ENCODE assay signal across 8 mouse cellular contexts in genomic region chr1:37678327-37679123, GRCm38 (mm10). TPM values are rescaled to one million over a fixed set of nuclear protein-coding genes. Genes with fewer than 3 reads are reported as not detected.
A peak's percentile ranks its signal among the peaks of the same experiment; 100 is the strongest.
DNase-seq lines count a peak whose midpoint lies in the region; ATAC-seq lines count a peak whose summit lies in the region.

No protein-coding gene starts in this region.

- no peaks in the 10 kb centered on the region for H3K9me3 ChIP-seq in hindbrain, embryonic 11.5 days (ENCODE audit: control insufficient read depth, low read length)
- no peaks in the 10 kb centered on the region for H3K9me3 ChIP-seq in hindbrain, embryonic 13.5 days
- H3K9me3 ChIP-seq in intestine, embryonic 15.5 days, result no peaks in the 10 kb centered on the region
- no peaks in the 10 kb centered on the region for H3K9me3 ChIP-seq in stomach, embryonic 14.5 days (ENCODE audit: control insufficient read depth, low read depth, low read length)

- intact Hi-C loops in left cerebral cortex, postnatal 25 days (cut with DNase I), result loop anchor here (1.0 to 10.0 kb wide), 5 partner anchors 41 to 316 kb away; partner anchors contain the start of genes Eif5b and Txndc9

- H3K4me2 ChIP-seq in hindbrain, embryonic 11.5 days (replicated peaks; ENCODE audit: low read depth, low read length), result no peak overlapping the region
- no peak overlapping the region for H3K4me2 ChIP-seq in hindbrain, embryonic 13.5 days
- H3K4me2 ChIP-seq in intestine, embryonic 15.5 days (replicated peaks), result 0 out of 2 replicates have a peak overlapping the region, but pooled peaks have one; percentile 2
- no peak overlapping the region for H3K4me2 ChIP-seq in stomach, embryonic 14.5 days (replicated peaks; ENCODE audit: low read depth, low read length)

- no peaks in the 10 kb centered on the region for H3K36me3 ChIP-seq in hindbrain, embryonic 11.5 days (ENCODE audit: control insufficient read depth, insufficient read depth, low read length)
- no peaks in the 10 kb centered on the region for H3K36me3 ChIP-seq in hindbrain, embryonic 13.5 days
- H3K36me3 ChIP-seq in intestine, embryonic 15.5 days, result no peaks in the 10 kb centered on the region
- no peaks in the 10 kb centered on the region for H3K36me3 ChIP-seq in stomach, embryonic 14.5 days (ENCODE audit: control insufficient read depth, insufficient read depth, low read length)

- 69% methylated on average over 9 of the region's 9 CpGs for WGBS in hindbrain, embryonic 11.5 days
- 69% methylated on average over 9 of the region's 9 CpGs for WGBS in hindbrain, embryonic 13.5 days
- 54% methylated on average over 9 of the region's 9 CpGs for WGBS in intestine, embryonic 15.5 days
- WGBS in stomach, embryonic 14.5 days, result 57% methylated on average over 9 of the region's 9 CpGs

- no peaks in the 10 kb centered on the region for H3K27me3 ChIP-seq in hindbrain, embryonic 11.5 days (ENCODE audit: control insufficient read depth, insufficient read depth, low read length)
- 0 out of 2 replicates have a peak, but pooled peaks cover 9% of the 10 kb centered on the region for H3K27me3 ChIP-seq in hindbrain, embryonic 13.5 days
- H3K27me3 ChIP-seq in intestine, embryonic 15.5 days (replicated peaks), result no peaks in the 10 kb centered on the region
- H3K27me3 ChIP-seq in stomach, embryonic 14.5 days (ENCODE audit: control insufficient read depth, insufficient read depth, low read length), result no peaks in the 10 kb centered on the region

- no peak overlapping the region for H3K27ac ChIP-seq in hindbrain, embryonic 11.5 days (ENCODE audit: low read depth, low read length)
- H3K27ac ChIP-seq in hindbrain, embryonic 13.5 days, result no peak overlapping the region
- no peak overlapping the region for H3K27ac ChIP-seq in intestine, embryonic 15.5 days
- H3K27ac ChIP-seq in stomach, embryonic 14.5 days (ENCODE audit: low read length), result no peak overlapping the region

- no peak for ATAC-seq in hindbrain, embryonic 11.5 days (ENCODE audit: low FRiP score)
- ATAC-seq in hindbrain, embryonic 13.5 days (ENCODE audit: low FRiP score), result no peak; the same call in 1 of the 2 replicates
- ATAC-seq in intestine, embryonic 15.5 days, result peak; percentile 74
- peak; percentile 67; the same call in 1 of the 2 replicates for ATAC-seq in monocyte, adult 5-6 weeks (replicated peaks; ENCODE audit: insufficient number of reproducible peaks, low FRiP score, low TSS enrichment, poor library complexity, severe bottlenecking)
- ATAC-seq in stomach, embryonic 14.5 days (ENCODE audit: insufficient number of reproducible peaks, insufficient read depth, low FRiP score, low read depth), result peak; percentile 53; the same call in 1 of the 2 replicates

- no peaks in the 10 kb centered on the region for H3K4me1 ChIP-seq in hindbrain, embryonic 11.5 days (replicated peaks; ENCODE audit: control insufficient read depth, insufficient read depth, low read length)
- H3K4me1 ChIP-seq in hindbrain, embryonic 13.5 days (replicated peaks), result no peaks in the 10 kb centered on the region
- no peaks in the 10 kb centered on the region for H3K4me1 ChIP-seq in intestine, embryonic 15.5 days (replicated peaks)
- no peaks in the 10 kb centered on the region for H3K4me1 ChIP-seq in stomach, embryonic 14.5 days (ENCODE audit: control insufficient read depth, insufficient read depth, low read length)

- H3K9ac ChIP-seq in hindbrain, embryonic 11.5 days (ENCODE audit: low read depth, low read length), result no peak overlapping the region
- no peak overlapping the region for H3K9ac ChIP-seq in hindbrain, embryonic 13.5 days
- no peak overlapping the region for H3K9ac ChIP-seq in intestine, embryonic 15.5 days
- no peak overlapping the region for H3K9ac ChIP-seq in stomach, embryonic 14.5 days (replicated peaks; ENCODE audit: low read depth, low read length)

- peak; percentile 86 for DNase-seq in hindbrain, embryonic 11.5 days (ENCODE audit: low spot score)
- DNase-seq in cerebellum, adult 11-12 months, result peak; percentile 83
- DNase-seq in forelimb bud, embryonic 11.5 days (ENCODE audit: low read depth, low spot score), result peak; percentile 67
- peak; percentile 89 to 99 for DNase-seq in left cerebral cortex, postnatal 25 days (ENCODE audit: low spot score in 2 of 2)

- no peak overlapping the region for H3K4me3 ChIP-seq in hindbrain, embryonic 11.5 days (ENCODE audit: low read depth, low read length)
- H3K4me3 ChIP-seq in hindbrain, embryonic 13.5 days, result no peak overlapping the region
- no peak overlapping the region for H3K4me3 ChIP-seq in intestine, embryonic 15.5 days (replicated peaks)
- H3K4me3 ChIP-seq in stomach, embryonic 14.5 days (ENCODE audit: low read depth, low read length), result no peak overlapping the region

RNA-seq across cellular contexts. Expression of gene 2010300C02Rik, which starts 41.4 kb away (rescaled TPM):
- polyA plus RNA-seq in hindbrain, embryonic 11.5 days (2014; fragmentation: Nextera tagmentation; extraction: Ambion mirVana), result 0.66 and 0.84 TPM in 2 replicates
- polyA plus RNA-seq in hindbrain, embryonic 13.5 days (2015; fragmentation: Nextera tagmentation; extraction: Ambion mirVana), result 1.6 and 1.7 TPM in 2 replicates
- 14.0 and 14.2 TPM in 2 replicates for polyA plus RNA-seq in intestine, embryonic 15.5 days (2015; fragmentation: Nextera tagmentation; extraction: Ambion mirVana)
- 100 to 1,000 TPM; 242 to 262 TPM for total RNA-seq in left cerebral cortex, postnatal 25 days (2021)
- total RNA-seq in monocyte, adult 5-6 weeks (2017), result 0.78 TPM in 1 of 3 replicates, not detected in the others
- 6.6 and 8.0 TPM in 2 replicates for polyA plus RNA-seq in stomach, embryonic 14.5 days (2014; fragmentation: Nextera tagmentation; extraction: Ambion mirVana)

Comparison
In these comparisons a context has a peak if more than half of its experiments do, and no peak if none do; other contexts are left out.
1. ATAC-seq: peak in intestine, embryonic 15.5 days (single experiment), monocyte, adult 5-6 weeks (single experiment) and stomach, embryonic 14.5 days (single experiment); none in hindbrain, embryonic 11.5 days (single experiment) and hindbrain, embryonic 13.5 days (single experiment).
2. Peak in every context shown above with its lines, with median percentiles within 50 percentile points of each other: DNase-seq.